Mouse (Mus musculus) embryonic fibroblast, embryonic 13.5 days (primary cell): ENCODE data around the gene Cacnb2. TPM values are rescaled to one million over a fixed set of nuclear protein-coding genes. Genes with fewer than 3 reads are reported as not detected.

ENCODE experiments used
- H3K27ac ChIP-seq: 2 replicates; pipeline ENCODE4 v1.5.1; 2012; ENCODE audit warnings: low read length, control low read depth, inconsistent platforms; ENCODE audit not compliant: insufficient read depth
- H3K4me1 ChIP-seq: 2 replicates; pipeline ENCODE4 v1.6.1; 2011; ENCODE audit warnings: low read length; ENCODE audit not compliant: control insufficient read depth, insufficient read depth
- H3K4me3 ChIP-seq: 2 replicates; pipeline ENCODE4 v1.5.1; 2011; ENCODE audit warnings: mild to moderate bottlenecking, control low read depth, low read length; ENCODE audit not compliant: insufficient read depth
- CTCF ChIP-seq: IDR thresholded peaks from 2 replicates; pipeline ENCODE4 v1.5.1; 2011; ENCODE audit warnings: mild to moderate bottlenecking, control low read depth, low read length, moderate library complexity, borderline replicate concordance; ENCODE audit not compliant: insufficient read depth
- POLR2A ChIP-seq: IDR thresholded peaks from 2 replicates; pipeline ENCODE4 v1.6.1; 2011; ENCODE audit warnings: low read depth, mild to moderate bottlenecking, control low read depth, low read length, moderate library complexity
- polyA plus RNA-seq: library from polyadenylated mRNA; stranded (reverse); fragments of >200 nt; gene quantifications from 2 replicates; pipeline ENCODE4 v1.2.4, GENCODE M21; 2011; ENCODE audit warnings: low read depth; ENCODE audit not compliant: missing spikeins, insufficient read length

The Cacnb2 gene
- polyA plus RNA-seq = 5.1 and 5.6 TPM in 2 replicates

- no peak for TF ChIP-seq POLR2A
- TF ChIP-seq CTCF = no peak
- Histone ChIP-seq H3K4me3 (peak within 1 kb of the TSS; percentile 74), H3K4me1 (no peaks in the 10 kb centered on the region), H3K27ac (no peak within 1 kb of the TSS)
Observed at GRCm38 (mm10) chr2:14602788-14603187, at the start of gene Cacnb2. Gene Cacnb2 (plus strand): TSS chr2:14603088.

- TF ChIP-seq POLR2A (no peak), CTCF (no peak)
- Histone ChIP-seq H3K4me3 (no peak overlapping the region), H3K27ac (no peak overlapping the region), H3K4me1 (no peaks in the 10 kb centered on the region)
Observed at GRCm38 (mm10) chr2:14568020-14568419, 34.9 kb upstream of the Cacnb2 start.

GRCm38 (mm10) chr2:14571300-14571699 lies 31.6 kb upstream of the Cacnb2 start:
- Histone ChIP-seq H3K4me3 (no peak overlapping the region), H3K4me1 (no peaks in the 10 kb centered on the region), H3K27ac (no peak overlapping the region)
- TF ChIP-seq CTCF (no peak), POLR2A (no peak)

GRCm38 (mm10) chr2:14589541-14589940 lies 13.3 kb upstream of the Cacnb2 start:
- Histone ChIP-seq H3K4me3 (no peak overlapping the region), H3K27ac (no peak overlapping the region), H3K4me1 (no peaks in the 10 kb centered on the region)
- TF ChIP-seq CTCF (no peak), POLR2A (no peak)

- H3K4me3 ChIP-seq = no peak overlapping the region
- no peak for TF ChIP-seq CTCF
- TF ChIP-seq POLR2A = no peak
- no peaks in the 10 kb centered on the region for H3K4me1 ChIP-seq
- H3K27ac ChIP-seq = no peak overlapping the region
Observed at GRCm38 (mm10) chr2:14597909-14598563, 4.9 kb upstream of the Cacnb2 start.

GRCm38 (mm10) chr2:14603784-14604781 lies 1.2 kb downstream of the Cacnb2 start:
- no peak for TF ChIP-seq CTCF
- no peak for TF ChIP-seq POLR2A

GRCm38 (mm10) chr2:14604791-14605190 lies 1.9 kb downstream of the Cacnb2 start:
- Histone ChIP-seq H3K27ac (no peak overlapping the region), H3K4me1 (no peaks in the 10 kb centered on the region), H3K4me3 (peak overlapping the region; percentile 74)
- TF ChIP-seq CTCF (no peak), POLR2A (no peak)

More at GRCm38 (mm10) chr2:14603784-14604781, 1.2 kb downstream of the Cacnb2 start:
- H3K4me3 ChIP-seq = peak overlapping the region; percentile 74
- no peaks in the 10 kb centered on the region for H3K4me1 ChIP-seq
- H3K27ac ChIP-seq = no peak overlapping the region

- Histone ChIP-seq H3K27ac (no peak overlapping the region), H3K4me3 (peak overlapping the region; percentile 74), H3K4me1 (no peaks in the 10 kb centered on the region)
- TF ChIP-seq POLR2A (no peak), CTCF (no peak)
Observed at GRCm38 (mm10) chr2:14605207-14605606, 2.3 kb downstream of the Cacnb2 start.

- H3K4me3 ChIP-seq = no peak overlapping the region
- no peaks in the 10 kb centered on the region for H3K4me1 ChIP-seq
- no peak overlapping the region for H3K27ac ChIP-seq
- TF ChIP-seq POLR2A (no peak), CTCF (no peak)
Observed at GRCm38 (mm10) chr2:14608606-14609005, 5.7 kb downstream of the Cacnb2 start.
